Mouse (Mus musculus): ENCODE measurements around the gene Hpca.
A peak's percentile ranks its signal among the peaks of the same experiment; 100 is the strongest.

Gene Hpca

DNA sequence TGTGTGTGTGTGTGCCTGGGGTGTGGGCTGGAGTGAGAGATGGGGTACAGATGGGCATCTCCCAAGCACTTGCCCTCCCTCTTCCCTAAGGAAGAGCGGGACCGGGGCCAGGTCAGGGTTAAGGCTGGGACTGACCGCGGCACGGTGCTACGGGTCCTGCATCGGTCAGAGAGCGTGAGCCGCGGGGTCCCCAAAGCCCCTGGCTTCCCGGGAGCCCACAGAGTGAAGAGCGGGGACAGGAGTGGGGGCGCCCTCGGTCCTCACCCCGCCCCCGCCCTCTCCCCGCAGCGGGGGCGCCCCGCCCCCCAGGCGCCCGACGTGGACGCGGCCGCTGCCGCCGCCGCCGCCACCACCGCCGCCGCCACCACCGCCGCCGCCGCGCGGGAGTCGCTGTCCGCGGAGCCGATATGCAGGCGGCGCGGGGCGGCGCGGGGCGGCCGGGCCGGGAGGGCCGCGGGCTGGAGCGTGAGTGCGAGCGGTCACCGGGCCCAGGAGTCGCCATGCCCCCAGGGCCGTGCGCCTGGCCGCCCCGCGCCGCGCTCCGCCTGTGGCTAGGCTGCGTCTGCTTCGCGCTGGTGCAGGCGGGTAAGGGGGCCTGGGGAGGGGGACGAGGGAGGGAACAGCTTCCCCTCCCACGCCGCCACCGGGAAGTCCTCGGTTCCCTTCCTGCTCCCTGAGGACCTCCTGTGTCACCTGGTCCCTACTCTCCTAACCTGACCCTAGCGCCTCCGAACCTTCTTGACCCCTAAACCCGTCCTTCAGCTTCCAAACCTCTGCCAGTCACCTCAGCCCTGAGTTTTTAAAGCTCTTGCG, 14.9 kb upstream of the Hpca start, which contains the start of gene Fndc5:
TSS of gene Fndc5 (plus strand) at position 421 of the 813 bp plus-strand sequence.
- no peak for DNase-seq (ENCODE audit: extremely low read depth, insufficient read length, low spot score)

DNA sequence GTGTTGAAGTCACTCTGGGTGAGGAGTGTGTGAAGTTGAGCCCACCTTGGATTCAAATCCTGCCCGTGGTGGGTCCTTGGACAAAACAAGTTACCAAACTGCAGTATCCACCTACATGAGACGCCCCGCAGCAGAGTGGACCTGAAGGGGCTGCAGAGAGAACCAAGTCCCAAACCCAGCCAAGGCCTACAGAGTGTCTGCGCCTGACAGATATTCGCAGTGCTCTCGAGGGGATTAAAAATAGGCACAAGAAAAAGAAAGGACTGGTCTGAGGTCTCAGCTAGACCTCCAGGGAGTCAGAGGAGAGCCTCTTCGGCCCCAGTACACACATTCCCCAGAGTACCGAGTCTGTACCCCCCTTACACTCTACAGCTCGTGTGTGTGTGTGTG, 14.3 kb upstream of the Hpca start:
- no peak for DNase-seq (ENCODE audit: extremely low read depth, insufficient read length, low spot score)

DNA sequence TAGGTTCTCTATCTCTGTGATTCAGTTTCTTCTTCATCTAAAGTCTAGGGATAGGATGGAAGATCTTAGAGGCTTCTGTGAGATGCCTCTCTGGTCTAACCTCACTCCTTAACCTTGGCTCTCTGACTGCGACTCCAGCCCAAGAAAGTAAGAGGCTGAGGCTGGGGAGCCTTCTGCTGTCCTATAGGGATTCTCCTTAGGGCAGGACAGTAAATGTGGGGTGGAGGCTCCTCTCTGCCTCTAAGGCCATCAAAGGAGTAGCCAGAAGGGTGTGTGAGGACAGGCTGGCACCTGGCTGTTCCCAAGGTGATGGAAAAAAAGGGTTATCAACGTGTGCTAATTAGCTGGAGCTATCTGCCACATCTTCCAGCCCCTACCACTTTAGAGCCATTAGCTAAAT, 13.8 kb upstream of the Hpca start:
- DNase-seq (ENCODE audit: extremely low read depth, insufficient read length, low spot score), result no peak

DNA sequence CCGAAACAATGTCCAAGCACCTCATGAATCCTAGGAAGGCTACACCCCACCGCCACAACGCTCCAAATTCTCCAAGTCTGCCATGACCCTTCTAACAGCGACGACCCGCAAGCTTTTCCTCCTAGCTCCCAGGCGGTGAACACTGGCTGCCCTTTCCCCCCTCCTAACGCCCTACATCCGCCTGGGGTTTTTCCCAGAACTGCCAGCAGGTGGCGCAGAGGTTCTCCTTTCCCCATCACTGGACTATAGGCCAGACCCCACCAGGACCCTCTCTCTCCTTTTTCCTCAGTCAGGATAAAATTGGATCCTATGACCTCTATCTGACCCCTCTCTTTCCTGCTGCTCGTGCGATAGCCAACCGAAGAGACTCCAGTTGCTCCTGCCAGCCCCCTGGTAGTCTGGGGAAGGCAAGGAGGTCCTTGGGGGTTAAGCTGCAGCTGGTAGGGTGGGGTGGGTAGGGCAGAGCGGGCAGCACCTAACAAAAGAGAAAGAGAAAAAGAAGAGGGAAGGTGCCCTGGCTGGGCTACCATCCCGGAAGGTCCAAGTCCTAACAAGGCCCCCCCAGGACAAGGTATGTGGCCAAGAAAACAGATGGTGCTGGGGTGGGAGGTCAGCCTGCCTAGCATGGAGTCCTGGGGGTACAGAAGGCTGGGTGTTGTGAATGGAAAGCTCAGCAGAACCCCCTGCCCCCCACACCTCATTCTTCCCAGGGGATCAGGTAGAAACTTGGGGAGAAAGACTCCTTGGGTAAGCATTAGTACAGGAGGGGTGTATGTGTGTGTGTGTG, 13.2 kb upstream of the Hpca start:
- DNase-seq (ENCODE audit: extremely low read depth, insufficient read length, low spot score), result no peak

DNA sequence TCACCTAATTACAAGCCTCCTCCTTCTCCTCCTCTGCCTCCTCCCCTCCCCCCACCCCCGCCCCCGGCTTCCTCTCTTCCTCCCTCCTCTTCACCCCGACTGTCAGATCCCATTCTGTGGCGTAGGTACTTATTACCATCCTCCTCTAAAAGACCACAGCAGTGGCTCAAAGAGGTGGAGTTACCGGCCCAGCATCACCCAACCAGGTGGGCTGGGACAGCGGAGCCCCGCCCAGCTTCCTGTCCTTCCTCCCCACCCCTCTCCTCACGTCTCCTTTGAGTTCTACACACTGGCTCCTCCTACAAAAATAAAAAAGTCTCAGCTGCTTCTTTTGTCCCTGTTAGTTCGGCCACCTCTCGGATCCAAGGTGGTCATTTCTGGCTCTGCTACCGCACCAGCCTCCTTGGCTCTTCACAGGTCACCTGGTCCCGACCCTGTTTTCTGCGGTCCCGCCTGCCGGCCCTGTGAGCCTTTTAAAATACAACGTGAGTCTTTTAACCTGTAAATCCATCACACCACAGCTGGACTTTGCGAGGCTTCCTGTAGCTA, 9.0 kb upstream of the Hpca start:
- DNase-seq (ENCODE audit: extremely low read depth, insufficient read length, low spot score), result no peak

DNA sequence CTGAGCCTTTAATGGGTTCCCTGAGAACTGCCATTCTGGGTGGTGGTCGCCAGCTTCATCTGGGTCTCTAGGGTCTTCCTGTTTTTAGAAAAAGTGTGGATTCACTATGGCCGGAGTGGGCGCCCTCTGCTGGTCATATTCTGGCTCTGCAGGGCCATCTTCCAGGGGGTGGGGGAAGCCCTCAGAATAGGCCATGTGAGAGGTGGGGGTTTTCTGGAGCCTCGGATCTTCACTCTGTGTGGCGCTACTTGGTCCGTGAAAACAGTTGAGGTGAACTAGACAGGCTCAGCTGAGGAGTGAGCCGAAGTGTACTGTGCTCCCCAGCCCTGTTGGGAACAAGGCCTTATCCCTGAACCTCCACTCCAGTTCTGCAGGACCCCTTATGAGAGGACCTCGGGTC, 8.3 kb upstream of the Hpca start:
- DNase-seq (ENCODE audit: extremely low read depth, insufficient read length, low spot score), result no peak

DNA sequence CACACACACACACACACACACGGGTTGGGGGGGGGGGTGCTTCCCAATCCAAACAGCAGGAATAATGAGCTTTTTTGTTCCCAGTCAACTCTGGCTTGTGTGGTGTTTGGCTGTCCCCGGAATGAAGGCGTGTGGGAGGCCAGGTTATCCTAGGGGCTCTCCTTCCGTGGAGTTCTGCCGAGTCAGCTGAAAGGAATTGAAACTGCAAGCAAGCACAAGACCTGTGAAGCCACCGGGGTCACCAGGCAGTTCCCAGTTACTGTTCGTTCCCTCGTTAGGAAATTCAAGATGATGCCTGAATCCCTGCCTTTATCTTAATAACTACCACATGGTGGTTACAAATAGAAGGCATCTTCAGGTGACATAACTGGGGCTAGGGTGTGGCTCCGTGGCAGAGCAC, 7.6 kb upstream of the Hpca start:
- DNase-seq (ENCODE audit: extremely low read depth, insufficient read length, low spot score), result no peak

DNA sequence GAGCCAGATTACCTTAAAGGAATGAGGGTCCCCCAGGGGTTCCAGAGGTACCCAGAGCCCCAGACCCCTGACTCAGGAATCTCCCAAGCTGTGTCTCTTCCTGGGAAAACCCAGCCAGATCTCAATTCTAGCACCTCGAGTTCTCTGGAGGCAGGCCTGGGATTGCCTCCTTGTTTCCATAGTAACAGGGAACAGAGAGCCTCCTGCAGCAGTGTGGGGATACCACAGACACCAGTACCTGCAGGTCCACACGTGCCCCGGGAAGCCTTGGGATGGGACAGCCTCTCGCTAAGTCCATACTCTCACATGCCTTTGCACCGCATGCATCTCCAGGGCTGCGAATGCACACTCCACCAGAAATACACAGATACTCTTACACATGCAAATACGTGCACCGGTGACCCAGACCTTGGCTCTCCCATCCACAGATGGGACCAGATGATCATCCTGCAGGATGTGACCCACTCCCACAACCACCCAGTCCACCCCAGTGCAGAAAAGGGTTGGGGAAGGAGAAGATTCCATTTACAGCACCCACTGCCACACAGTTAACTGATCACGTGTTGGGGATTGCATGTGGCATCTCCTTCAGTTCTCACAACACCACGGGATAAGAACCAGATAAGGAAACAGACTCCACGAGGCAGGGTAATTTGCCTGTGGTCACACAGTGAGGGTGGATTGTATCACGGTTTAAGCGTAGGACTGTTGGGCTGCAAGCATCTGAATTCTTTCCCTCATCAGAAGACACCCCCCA, 6.9 kb upstream of the Hpca start:
- no peak for DNase-seq (ENCODE audit: extremely low read depth, insufficient read length, low spot score)

DNA sequence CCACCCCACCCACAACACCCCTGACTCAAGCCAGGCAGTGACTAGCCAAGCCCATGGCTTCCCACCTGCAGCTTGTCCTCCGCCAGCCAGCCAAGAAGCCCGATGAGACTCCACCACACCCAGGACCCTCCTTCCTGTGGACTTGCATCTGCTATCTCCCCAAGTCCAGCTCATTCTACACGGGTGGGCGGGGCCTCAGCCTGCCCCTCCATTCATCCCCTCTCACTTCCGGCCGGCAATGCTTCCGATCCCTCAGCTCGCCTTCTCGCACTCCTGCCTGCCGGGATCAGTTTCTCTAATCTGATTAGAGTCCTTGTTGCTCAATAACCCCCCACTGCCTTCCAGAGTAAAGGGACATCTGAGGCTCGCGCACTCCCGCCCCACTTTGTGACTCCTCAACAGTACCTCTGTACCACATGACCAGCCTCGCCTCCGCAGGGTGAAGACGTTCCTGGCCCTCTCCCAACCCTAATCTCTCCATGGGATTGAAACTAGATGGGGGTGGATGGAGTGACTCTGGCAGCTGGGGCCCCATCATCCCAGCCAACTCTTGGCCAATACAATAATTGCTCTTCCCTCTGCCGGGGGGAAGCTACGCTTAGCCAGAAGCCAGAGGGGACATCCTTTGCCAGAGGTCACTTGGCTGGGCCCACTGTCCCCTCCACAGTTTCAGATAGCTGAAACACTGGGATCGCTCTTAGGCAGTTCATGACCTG, 4.1 kb upstream of the Hpca start:
- DNase-seq (ENCODE audit: extremely low read depth, insufficient read length, low spot score), result no peak

DNA sequence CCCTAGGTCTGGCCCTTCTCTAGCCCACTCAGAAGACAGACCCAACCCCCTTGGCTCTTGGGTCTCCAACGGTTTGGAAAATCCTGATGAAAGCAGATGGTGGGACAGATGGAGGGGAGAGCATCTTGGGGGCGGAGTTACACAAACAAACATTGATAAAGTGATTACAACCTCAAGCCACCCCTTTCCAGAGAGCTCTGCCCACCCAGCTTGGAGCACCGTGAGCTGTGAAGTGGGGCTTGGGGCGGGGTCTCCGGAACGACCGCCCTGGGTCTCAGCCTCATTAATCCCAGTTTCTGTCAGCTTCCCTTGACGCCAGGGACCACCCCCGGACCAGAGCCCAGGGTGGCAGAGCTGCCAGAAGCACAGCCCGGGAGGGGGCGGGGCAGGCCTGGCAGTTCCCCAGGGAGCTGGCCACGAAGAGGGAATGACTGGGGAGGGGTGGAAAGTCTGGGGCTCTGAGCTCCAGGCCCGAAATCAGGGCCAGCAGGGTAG, 2.9 kb upstream of the Hpca start:
- DNase-seq (ENCODE audit: extremely low read depth, insufficient read length, low spot score), result no peak

DNA sequence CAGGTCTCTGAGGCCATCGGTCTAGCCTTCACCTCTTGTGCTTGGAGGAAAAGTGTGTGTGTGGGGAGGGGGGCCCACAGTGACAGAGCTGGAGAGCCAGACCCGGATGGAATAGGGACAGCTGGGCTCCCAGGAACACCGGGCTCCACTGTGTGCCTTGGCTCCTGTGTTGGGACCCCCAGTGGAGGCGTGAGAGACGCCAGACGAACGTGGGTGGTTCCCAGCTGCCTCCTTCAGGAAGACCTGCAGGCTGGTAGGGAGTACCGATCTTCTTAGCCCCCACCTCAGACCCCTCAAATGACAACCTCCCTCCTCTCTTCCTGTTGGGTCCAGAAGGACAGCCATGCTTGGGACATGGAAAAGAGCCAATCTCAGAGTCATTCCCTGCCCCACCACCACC, 883 bp upstream of the Hpca start:
- DNase-seq (ENCODE audit: extremely low read depth, insufficient read length, low spot score), result no peak

DNA sequence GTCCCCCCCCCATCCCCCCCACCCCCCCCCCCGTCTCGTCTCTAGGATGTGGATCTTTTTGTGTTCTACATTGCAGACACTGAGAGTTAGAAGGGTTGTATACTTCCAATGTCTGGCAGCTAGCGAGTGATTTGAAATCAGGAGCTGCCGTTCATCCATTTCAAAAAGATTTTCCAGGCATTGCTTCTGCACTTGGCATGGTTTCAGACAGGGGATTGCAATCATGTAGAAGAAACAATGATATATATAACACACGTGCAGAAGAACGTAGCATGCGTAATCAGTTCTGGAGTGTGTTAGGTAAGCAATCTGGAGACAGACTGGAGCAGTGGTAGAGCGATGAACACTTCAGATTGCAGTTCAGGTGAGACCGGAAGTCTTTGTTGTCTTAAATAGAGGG, 271 bp upstream of the Hpca start:
- no peak for DNase-seq (ENCODE audit: extremely low read depth, insufficient read length, low spot score)

DNA sequence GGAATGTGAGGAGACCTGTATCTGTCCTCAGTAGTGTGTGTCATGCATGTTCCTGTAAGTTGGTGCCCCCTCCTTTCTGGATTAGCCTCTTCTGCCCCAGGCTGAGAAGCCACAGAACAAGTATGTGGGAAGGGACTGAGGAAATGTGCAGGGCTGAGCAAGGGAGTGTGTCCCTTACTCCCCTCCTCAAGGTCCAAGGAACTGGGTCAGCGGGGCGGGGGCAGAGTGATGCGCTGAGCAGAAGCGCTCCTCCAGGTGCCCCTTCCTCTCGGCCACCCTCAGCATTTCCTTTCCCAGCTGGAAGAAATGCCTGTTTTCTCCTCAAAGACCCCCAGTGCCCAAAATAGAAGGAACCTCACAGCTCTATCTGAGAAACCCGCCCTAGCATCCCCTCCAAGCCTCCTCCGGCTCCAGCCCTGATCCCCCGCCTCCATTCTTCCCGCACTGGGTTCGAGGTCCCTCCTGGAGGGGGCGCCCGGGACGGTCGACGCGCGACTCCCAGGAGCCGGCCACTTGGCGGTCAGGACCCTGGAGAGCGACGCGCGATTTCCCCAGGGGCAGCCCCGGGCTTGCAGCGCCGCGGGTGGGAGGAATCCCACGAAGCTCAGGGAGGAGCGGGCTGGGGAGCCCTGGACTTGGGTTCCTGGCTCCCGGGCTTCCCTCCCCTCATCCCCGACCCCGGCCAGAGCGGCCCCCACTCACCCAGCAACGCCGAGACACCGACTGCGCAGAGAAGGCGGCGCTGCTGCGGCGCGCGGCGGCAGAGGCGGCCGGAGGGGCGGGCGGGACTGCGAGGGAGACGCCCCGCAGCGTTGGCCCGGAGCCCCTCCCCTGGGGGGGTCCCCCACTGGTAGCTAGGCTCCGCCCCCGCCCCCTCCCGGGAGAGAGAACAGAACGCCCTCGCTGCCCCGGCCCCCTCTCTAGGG, 1.1 kb downstream of the Hpca start:
- no peak for DNase-seq (ENCODE audit: extremely low read depth, insufficient read length, low spot score)

DNA sequence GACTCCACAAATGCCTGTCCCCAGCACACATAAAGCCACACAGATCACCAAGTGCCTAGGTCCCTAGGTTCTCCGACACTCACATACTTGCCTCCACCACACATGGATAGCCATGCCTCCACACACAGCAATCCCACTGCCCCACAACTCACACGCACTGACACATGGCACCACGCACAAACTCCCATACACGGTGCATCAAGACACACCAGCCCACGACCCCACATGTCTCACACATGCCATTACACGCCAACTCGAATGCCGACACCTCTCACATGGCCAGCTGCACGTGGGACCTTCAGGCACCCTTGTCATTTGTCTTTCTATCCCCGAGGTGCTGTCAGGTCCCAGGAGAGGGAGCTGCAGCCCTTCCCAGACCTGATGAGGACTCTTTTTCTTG, 2.1 kb downstream of the Hpca start:
- DNase-seq (ENCODE audit: extremely low read depth, insufficient read length, low spot score), result no peak

DNA sequence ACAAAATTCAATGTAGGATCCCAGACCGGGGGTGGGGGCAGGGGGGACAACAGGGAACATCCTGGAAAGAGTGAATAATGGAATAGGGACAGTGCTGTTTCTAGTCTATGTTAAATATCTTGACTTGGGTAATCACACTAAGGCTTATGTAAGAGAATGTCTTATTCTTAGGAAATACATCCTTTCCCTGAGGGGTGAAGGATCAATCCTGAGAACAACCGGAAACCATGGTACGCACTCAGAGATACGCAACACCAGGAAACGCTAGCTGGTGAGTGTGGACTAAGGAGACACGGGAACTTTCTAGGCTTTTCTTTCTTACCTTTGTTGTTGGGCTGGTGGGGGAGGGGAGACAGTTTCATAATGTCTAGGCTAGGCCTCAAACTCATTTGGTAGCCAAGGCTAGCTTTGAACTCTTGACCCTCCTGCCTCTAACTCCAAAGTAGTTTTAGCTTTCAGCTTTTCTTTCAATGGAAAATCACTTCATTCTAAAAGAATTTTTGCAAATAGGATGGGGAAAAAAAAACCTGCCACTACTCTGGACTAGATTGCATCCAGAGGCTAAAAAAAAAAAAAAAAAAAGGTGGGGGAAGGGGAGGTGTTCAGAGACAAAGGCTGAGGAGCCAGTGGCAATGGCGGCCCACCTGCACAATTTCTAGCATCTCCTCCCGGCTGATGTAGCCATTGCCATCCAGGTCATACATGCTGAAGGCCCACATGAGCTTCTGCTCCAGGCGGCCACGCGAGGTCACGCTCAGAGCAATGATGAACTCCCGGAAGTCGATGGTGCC, 3.9 kb downstream of the Hpca start:
- no peak for DNase-seq (ENCODE audit: extremely low read depth, insufficient read length, low spot score)

DNA sequence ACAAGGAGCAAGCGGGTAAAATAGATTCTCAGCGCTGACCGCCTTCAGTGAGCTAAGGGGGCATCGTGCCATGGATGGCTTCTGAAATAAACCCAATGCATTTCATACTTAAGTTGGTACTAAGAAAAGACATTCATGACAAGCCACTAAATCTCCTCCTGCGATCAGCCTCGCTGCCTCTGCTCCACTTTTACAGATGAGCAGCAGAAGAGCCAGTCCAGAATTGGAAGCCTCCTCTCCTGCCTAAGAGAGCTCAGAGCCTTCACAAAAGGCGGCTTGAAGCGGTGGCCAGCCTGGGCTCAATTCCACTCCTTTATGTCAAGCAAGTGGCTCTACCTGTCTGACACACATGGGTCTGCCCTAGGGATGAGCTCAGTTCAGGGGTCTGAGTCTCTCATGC, 5.1 kb downstream of the Hpca start:
- no peak for DNase-seq (ENCODE audit: extremely low read depth, insufficient read length, low spot score)

DNA sequence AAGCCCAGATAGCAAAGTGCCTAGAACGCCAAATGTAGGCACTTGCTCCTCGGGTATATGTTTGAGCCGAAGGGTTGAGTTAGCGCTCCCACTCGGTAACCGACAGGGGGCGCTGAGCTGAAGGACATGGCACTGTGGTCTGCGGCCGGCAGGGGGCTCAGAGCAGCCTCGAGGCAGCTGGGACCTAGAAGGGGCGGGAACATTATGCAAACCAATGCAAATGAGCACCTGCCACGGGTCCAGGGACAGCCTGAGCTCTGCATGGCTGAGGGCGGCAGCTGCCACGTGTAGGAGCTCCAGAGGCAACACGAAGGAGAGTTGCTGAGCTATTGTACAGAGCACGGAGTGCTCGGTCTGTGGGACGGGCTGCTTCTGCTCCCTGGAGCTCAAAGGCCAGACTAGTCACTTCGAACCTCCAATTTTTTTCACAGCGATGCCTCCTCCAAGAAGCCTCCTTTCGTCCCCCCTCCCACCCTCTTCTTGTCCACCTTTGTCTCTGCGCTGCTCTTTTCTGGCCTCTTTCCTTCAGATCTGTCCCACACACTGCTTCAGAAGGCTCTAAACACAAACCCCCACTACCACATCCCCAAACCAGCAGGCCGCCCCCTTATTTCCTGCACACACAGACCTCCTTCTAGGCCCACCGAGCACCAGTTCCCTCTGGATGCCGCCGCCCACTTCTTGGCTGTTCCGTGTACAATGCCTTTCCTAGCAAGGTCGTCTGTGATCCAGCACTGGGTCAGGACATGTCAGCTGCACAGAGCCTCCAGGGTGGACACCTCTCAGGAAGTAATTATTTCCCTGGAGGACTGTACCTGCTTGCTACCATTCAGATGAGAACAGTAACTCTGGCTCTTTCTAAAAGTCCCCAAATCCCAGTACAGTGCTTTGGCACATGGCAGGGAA, 8.5 kb downstream of the Hpca start:
- peak; percentile 58 for DNase-seq (ENCODE audit: extremely low read depth, insufficient read length, low spot score)
